Mouse (Mus musculus): ENCODE results near the gene Mrpl23. TPM values are rescaled to one million over a fixed set of nuclear protein-coding genes. Genes with fewer than 3 reads are reported as not detected.

The Mrpl23 gene
- polyA plus RNA-seq, 1 experiment: 80.2 TPM

DNA sequence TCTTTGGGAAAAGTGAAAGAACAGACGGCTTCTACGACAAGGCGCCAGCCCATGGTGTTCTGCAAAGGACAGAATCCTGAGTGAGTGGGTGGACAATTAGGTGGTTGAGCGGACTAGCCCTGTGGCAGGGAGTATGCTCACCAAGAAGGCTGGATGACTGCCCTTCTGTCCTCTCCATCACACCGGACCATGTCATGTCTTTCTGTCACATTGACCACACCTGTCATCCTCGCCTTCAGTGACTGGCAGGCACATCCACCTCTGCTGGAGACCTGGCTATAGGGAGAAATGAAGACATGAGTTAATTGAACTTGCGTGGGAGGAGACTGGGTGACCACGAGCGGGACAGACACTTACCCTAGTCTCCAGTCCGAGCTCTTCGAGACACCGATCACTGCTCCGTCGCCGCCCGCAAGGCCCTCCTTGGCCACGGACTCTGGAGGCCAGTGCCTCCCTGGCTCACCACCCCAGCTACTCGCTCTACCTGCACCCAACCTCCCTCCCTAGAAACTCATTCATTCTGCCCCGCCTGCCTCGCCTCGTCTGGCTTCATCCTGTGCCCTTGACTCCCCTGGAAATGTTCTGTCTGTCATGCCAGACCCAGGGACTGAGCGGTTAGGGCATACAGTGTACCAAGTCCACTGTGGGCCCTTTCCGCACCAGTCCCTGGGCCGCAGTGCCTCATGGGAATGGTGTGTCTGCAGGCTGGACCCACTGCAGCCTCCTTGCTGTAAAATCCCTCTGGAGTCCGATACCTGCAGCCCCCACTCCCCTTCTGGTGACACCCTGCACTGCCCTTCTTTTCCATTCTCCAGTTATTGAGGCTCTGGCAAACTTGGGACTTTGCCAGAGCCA lies 44.2 kb downstream of the Mrpl23 start:
- TF ChIP-seq POLR2A (IDR thresholded peaks at IDR 0.05; ENCODE audit: borderline replicate concordance, extremely low read depth, insufficient read depth, insufficient read length, poor library complexity, severe bottlenecking) (no peak), CTCF (IDR thresholded peaks at IDR 0.05; ENCODE audit: borderline replicate concordance, extremely low read depth, insufficient read depth, insufficient read length) (no peak)
- DNase-seq (ENCODE audit: low read depth): no peak

DNA sequence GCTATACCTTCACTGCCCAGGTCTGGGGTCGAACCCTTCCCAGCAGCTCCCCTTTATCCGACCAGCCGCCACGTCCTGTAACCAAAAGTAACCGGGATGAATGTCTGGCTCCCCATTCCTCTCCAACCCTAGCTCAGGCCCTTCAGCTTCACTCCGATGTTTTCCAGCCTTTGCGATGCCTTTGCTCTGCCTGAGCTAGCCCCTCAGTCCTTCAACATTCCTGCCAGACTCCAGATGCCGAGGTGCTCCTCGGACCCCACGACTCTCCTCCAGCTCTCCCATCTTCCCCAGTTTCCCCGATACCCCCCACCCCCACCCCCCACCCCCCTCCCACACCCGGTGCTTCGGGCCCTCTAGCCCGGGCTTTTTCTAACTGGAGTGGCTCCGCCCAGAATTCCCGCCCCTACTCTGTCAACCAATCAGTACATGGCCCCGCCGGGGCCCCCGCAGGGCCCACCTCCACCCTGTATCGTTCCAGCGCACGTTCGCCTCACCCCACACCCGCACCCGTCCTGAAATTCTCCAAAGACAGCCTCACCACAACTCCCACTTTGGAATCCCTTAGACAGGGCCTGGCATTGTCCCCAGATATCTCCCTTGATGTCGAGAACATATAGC lies 45.4 kb downstream of the Mrpl23 start:
- peak; percentile 51 for DNase-seq (ENCODE audit: low read depth)
- TF ChIP-seq POLR2A (IDR thresholded peaks at IDR 0.05; ENCODE audit: borderline replicate concordance, extremely low read depth, insufficient read depth, insufficient read length, poor library complexity, severe bottlenecking): no peak

DNA sequence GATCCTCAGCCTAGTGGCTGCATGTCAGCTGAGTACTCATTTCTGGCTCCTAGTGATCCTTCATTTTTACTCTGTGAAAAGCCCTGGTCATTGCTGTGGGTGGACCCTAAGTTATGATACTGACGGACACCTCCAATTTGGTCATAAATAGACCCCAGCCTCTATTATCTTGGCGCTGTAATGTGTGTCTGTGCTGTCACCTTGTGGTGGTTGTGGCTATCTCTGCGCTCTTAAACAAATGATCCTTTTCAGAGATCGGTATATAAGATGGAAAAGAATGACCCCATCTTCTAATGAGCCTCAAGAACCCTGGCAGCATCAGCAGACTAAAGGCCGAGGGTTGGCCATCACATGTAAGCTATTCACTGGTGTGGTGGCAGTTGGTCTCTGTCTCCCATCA lies 46.6 kb downstream of the Mrpl23 start:
- TF ChIP-seq CTCF (IDR thresholded peaks at IDR 0.05; ENCODE audit: borderline replicate concordance, extremely low read depth, insufficient read depth, insufficient read length) (peak; percentile 40; the same call in 1 of the 2 replicates), POLR2A (IDR thresholded peaks at IDR 0.05; ENCODE audit: borderline replicate concordance, extremely low read depth, insufficient read depth, insufficient read length, poor library complexity, severe bottlenecking) (no peak)
- peak; percentile 43 for DNase-seq (ENCODE audit: low read depth)

DNA sequence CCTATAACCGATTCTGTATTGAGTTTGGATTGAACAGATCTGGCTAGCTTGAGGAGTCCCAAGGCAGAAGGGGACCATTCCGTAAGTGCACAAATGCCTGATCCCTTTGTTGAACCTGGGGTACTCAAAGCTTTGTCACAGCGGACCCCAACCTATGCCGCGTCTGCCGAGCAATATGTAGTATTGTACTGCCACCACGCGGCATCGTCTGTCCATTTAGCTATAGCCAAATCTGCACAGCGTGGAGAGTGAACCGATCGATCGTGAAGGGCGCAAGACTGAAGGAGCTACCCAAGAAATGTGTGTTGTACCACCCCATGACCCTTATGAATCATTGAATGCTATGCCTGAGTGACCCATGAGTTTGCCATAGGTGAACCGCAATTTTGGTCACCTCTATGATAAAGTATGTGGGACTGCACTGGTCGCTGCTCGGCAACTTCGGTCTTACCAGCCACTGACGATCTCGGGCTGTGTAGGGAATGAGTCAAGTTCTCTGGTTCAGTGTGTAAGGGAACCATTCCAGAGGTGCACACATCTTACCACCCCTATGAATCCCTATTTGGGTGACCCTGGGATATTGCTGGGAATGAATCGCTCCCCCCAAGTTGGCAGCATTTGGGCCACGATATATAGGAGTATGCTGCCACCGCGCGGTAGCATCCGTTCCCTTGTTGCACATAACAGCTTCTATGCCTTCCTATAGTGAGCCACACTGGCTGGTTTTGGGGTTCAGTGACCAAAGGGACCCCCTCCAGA lies 47.8 kb downstream of the Mrpl23 start:
- TF ChIP-seq POLR2A (IDR thresholded peaks at IDR 0.05; ENCODE audit: borderline replicate concordance, extremely low read depth, insufficient read depth, insufficient read length, poor library complexity, severe bottlenecking) (no peak), CTCF (IDR thresholded peaks at IDR 0.05; ENCODE audit: borderline replicate concordance, extremely low read depth, insufficient read depth, insufficient read length) (peak; percentile 71)
- DNase-seq (ENCODE audit: low read depth): peak; percentile 86

DNA sequence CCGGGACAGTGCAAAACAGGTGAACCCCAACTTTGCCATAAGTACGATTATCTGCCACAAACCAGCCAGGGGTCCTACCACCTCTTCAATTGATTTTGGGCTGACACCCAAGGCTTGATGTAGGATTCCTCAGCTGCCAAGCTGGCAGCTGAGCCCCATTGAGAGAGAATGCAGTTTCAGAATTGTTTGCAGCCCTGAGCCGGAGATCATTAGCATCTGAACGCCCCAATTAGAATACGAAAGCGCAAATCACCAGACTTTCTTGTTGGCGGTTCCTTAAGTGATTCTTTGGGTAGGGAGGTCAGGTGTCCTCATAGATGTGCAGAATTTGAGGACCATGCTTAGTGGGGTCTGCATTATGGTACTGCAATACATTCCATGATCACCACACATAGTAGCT lies 48.7 kb downstream of the Mrpl23 start:
- TF ChIP-seq CTCF (IDR thresholded peaks at IDR 0.05; ENCODE audit: borderline replicate concordance, extremely low read depth, insufficient read depth, insufficient read length): no peak
- TF ChIP-seq POLR2A (IDR thresholded peaks at IDR 0.05; ENCODE audit: borderline replicate concordance, extremely low read depth, insufficient read depth, insufficient read length, poor library complexity, severe bottlenecking): no peak
- peak; percentile 83 for DNase-seq (ENCODE audit: low read depth)

DNA sequence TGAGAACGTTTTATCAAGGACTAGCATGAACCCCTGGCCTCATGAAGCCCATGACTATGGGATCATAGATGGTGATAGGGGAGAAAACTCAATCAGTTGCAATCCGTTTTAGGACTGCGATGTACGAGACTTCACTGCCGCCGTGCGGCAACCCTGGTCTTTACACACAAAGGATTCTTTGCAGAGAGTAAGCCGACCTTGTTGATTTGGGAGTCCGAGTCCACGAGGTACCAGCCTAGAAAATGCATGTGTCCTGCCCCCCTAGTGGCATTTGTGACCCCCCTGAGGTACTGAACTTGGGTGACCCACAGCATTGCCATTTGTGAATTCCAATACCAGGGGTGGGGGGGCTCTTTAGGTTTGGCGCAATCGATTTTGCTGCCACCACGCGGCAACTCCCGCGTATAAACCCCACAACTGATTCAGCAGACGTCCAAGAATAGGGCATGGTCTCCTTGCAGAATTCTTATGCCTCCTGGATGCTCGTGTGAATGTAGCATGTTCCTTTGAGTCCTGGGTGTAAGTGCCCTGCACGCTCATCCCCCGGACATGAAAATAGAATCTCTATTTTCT lies 49.3 kb downstream of the Mrpl23 start:
- peak; percentile 81 for DNase-seq (ENCODE audit: low read depth)
- peak; percentile 55 for TF ChIP-seq CTCF (IDR thresholded peaks at IDR 0.05; ENCODE audit: borderline replicate concordance, extremely low read depth, insufficient read depth, insufficient read length)
- no peak for TF ChIP-seq POLR2A (IDR thresholded peaks at IDR 0.05; ENCODE audit: borderline replicate concordance, extremely low read depth, insufficient read depth, insufficient read length, poor library complexity, severe bottlenecking)

DNA sequence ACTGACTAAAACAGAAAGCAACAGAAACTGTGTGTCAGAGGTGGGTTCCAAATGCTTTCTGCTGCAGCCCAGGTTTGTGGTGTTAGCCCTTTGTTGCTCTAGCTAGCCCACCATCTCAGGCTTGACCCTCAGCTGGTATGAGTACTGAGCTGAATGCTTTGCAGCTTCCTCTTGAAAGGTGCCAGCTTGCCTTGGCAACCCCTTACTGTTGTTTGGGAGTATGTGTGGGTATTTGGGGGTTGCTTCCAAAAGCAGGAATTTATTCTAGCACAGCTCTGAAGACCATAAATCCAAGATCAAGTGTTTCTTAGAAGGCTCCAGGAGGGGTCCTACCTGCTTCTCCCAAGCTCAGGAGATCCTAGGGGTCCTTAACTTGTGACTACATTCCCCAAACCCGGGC lies 52.4 kb downstream of the Mrpl23 start:
- no peak for DNase-seq (ENCODE audit: low read depth)
- no peak for TF ChIP-seq POLR2A (IDR thresholded peaks at IDR 0.05; ENCODE audit: borderline replicate concordance, extremely low read depth, insufficient read depth, insufficient read length, poor library complexity, severe bottlenecking)
- TF ChIP-seq CTCF (IDR thresholded peaks at IDR 0.05; ENCODE audit: borderline replicate concordance, extremely low read depth, insufficient read depth, insufficient read length): no peak

DNA sequence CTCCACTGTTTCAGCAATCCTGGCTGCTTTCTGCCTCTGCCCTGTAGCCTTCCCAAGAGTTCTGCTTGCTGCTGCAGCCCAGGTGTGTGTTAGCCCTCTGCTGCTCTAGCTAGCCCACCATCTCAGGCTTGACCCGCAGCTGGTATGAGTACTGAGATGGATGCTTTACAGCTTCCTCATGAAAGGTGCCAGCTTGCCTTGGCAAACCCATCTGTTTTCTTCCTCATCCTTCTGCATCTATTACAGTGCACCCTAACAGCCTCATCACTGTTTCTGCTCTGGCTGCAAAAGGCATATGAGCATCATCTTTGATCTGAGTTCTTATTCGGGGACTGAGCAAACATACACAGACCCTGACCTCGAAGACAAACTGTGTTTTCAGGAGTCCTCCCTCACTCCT lies 53.4 kb downstream of the Mrpl23 start:
- TF ChIP-seq POLR2A (IDR thresholded peaks at IDR 0.05; ENCODE audit: borderline replicate concordance, extremely low read depth, insufficient read depth, insufficient read length, poor library complexity, severe bottlenecking): no peak
- TF ChIP-seq CTCF (IDR thresholded peaks at IDR 0.05; ENCODE audit: borderline replicate concordance, extremely low read depth, insufficient read depth, insufficient read length): no peak
- no peak for DNase-seq (ENCODE audit: low read depth)

DNA sequence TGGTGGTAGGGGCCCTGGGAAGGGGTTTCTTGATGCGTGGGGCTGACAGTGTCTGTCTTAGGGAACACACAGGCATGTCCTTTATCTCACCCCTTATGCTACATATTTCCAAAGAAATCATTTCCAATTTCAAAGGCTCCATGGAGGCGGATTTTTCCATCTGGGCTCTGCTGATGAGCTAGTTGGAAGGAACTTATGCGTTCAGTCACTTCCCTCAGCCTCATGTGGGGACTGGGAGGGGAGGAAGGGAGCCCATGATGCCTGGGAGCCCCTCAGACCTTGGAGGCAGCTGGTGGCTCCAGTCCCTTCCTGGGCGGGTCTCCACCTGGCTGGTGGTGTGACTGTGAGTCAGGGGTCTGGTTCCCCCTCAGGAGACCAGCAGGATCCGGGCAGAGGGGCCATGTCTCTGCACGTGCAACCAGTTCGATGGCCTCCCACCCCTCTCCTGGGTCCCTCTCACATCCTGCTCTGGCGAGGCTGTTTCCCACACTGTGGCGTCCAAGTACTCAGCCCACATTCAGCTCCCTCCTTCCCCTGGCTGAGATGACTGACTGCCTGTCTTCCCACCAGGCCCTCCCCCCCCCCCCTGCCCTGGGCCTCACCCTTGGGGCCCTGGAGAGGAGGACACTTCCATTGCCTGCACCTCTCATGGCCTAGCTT lies 55.9 kb downstream of the Mrpl23 start:
- TF ChIP-seq POLR2A (IDR thresholded peaks at IDR 0.05; ENCODE audit: borderline replicate concordance, extremely low read depth, insufficient read depth, insufficient read length, poor library complexity, severe bottlenecking) (no peak), CTCF (IDR thresholded peaks at IDR 0.05; ENCODE audit: borderline replicate concordance, extremely low read depth, insufficient read depth, insufficient read length) (no peak)
- DNase-seq (ENCODE audit: low read depth): no peak

Other genes with a start within 250 kb of the Mrpl23 start
- gene Krtap5-1, start 235.6 kb upstream of the Mrpl23 start, polyA plus RNA-seq (2012; rRNA removed): not detected in 2 replicates
- not detected in 2 replicates for gene Krtap5-4, start 229.1 kb upstream of the Mrpl23 start, polyA plus RNA-seq (2012; rRNA removed)
- 2.8 and 2.9 TPM in 2 replicates for gene Ifitm10, start 158.9 kb upstream of the Mrpl23 start, polyA plus RNA-seq (2012; rRNA removed)
- gene Gm49369, start 150.0 kb upstream of the Mrpl23 start, polyA plus RNA-seq (2012; rRNA removed): 0.12 and 0.14 TPM in 2 replicates
- 186 and 216 TPM in 2 replicates for gene Ctsd, start 144.6 kb upstream of the Mrpl23 start, polyA plus RNA-seq (2012; rRNA removed)
- gene Syt8, start 97.8 kb upstream of the Mrpl23 start, polyA plus RNA-seq (2012; rRNA removed): 0.23 and 0.44 TPM in 2 replicates
- 0.73 and 1.2 TPM in 2 replicates for gene Tnni2, start 90.9 kb upstream of the Mrpl23 start, polyA plus RNA-seq (2012; rRNA removed)
- gene Lsp1, start 71.9 kb upstream of the Mrpl23 start, polyA plus RNA-seq (2012; rRNA removed): 6.2 and 7.6 TPM in 2 replicates
- gene Tnnt3, start 33.9 kb upstream of the Mrpl23 start, polyA plus RNA-seq (2012; rRNA removed): 0.68 and 1.9 TPM in 2 replicates
- gene Igf2, start 134.1 kb downstream of the Mrpl23 start, polyA plus RNA-seq (2012; rRNA removed): 234 and 457 TPM in 2 replicates
- gene Gm49394, start 137.3 kb downstream of the Mrpl23 start, polyA plus RNA-seq (2012; rRNA removed): 0.06 and 0.34 TPM in 2 replicates
- 0.44 and 1.1 TPM in 2 replicates for gene Ins2, start 210.7 kb downstream of the Mrpl23 start, polyA plus RNA-seq (2012; rRNA removed)

Measured in brain, embryonic 14.5 days (tissue).